Mouse (Mus musculus) CH12F3 (cell line): Measurements from ENCODE around the gene Ccdc60.
"Not testable (repeated sequence)": the region's sequence is repeated elsewhere in the genome, so short reads cannot be mapped to it uniquely, and the experiment has no call there.

Source experiments
- in situ Hi-C: fragments of 300-500 bp; cut with MboI; formaldehyde crosslinking; loops from 2 replicates; pipeline ENCODE4 v1.14.3; 2020; ENCODE audit warnings: low sequenced_read_pairs

The Ccdc60 gene

DNA sequence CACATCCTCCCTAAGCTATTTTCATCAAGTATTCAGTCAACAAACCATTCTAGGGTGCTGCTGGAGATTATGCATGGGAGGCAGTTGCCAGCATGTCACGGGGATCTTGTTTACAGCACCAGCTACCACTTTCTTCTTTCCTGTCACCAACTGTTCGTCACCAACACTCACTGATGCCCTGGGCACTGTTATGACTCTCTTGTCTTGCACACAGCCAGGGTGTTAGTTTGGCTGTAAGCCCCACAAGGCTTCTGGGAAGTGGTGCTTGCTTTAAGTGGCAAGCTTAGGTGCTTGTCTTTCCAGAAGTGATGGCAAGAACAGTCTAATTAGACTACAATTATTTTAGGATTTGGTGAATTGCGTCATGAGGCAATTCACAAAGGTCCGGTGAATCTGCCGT lies 86.1 kb downstream of the Ccdc60 start:
- in situ Hi-C loops = no loop called here

DNA sequence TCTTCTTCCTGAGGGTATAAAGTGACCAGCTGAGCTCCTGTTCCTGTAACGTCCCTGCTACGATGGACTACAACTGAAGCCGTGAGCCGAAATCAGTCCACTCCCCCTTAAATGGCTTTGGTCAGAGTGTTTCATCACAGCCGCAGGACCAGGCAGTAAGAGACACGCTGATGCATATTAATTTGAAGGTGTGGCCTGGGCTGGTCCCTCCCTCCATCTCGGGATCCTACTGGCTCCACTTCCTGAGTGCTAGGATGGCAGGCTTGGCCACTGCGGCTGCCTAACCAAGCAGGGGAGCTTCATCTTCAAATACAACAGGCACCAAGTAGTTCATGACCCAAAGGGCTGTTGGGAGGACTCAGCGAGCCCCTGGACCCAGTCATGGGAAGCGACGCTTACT lies 94.3 kb downstream of the Ccdc60 start:
- in situ Hi-C loops = no loop called here

DNA sequence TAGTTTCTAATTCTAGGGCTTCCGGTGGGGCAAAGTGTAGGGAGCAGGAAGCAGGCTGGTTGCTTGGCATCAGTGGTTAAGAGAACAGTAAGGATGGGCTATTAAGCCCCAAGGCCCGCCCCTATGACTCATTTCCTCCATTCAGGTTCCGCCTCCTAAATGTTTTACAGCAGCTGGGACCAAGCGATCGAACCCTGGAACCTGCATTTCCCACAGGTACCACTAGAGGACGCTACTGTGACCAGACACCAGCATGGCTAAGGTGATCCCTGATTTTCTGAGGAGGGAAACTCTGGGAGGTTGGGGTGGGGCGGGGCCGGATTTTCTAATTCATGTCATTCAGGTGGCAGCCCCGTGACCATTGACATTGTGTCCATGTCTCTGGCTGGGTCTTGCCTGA lies 96.1 kb downstream of the Ccdc60 start:
- in situ Hi-C loops = no loop called here

DNA sequence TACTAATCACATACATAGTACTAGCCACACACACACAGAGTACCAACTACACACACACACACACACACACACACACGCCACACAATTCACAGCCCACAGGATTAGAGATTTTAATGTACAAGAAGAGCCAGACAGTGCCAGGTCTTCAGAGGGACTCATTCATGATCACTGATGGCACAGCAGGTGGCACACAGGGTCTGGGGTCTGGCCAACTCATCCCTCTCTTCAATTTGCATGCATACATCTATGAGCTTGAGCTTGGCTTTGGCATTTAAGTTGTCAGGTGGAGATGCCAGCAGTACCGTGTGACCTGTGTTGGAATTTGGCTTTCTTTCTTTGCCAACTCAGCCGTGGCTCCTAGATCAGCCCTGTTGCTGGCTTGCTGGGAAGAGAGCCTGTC lies 97.2 kb downstream of the Ccdc60 start:
- in situ Hi-C loops = no loop called here

DNA sequence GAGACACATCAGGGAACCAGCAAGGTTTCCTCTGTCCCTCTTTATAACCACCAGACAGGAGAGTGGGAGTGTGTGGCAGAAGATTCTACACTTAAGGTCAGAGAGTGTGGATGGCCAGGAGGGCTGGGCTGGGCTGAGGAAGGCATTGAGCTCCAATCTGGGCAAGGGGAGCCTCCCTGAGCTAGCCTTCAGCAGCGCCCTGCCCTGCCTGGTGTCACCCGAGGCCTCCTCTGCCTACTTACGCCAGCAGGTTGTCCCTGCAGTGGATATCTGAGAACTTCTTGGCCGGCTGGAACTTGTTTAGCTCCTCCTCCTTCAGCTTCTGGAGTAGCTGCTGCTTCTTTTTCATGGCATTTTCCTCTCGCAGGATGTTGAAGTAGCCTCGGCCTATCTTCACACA lies 99.0 kb downstream of the Ccdc60 start:
- in situ Hi-C loops = no loop called here

DNA sequence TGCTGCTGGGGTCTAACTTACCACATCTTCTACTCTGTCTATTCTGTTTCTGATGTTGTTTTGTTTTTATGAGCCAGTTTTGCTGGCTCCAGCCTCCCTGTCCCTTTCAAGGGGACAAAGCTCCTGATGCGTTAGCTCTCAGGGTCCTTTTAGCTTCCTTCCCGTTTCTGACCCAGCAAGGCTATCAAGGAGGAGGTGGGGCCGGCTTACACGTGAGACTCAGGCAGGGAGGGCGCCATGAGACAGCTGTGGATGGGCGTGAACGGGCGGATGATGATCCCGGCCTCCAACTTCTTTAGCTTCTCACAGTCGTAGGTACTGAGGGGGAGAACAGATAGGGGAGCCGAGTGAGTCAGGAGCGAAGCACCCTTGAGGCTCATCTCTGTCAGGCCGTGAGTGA lies 108.2 kb downstream of the Ccdc60 start:
- in situ Hi-C loops = no loop called here

DNA sequence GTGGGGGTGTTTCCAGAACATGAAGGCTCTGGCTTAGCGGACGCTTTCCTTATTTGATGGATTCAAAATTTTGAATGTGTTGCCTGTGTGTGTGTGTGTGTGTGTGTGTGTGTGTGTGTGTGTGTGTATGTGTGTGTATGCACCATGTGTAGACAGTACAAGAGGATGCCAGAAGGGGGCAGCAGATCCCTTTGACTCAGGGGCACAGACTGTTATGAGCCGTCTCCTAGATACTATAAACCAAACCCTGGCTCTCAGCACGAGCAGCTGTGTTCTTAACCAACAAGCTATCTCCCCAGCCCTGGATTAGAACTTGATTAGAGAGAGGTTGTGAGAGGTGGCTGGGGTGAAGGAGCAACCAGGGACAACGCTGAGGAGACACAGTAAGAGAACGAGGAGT lies 117.1 kb downstream of the Ccdc60 start:
- in situ Hi-C loops = no loop called here

DNA sequence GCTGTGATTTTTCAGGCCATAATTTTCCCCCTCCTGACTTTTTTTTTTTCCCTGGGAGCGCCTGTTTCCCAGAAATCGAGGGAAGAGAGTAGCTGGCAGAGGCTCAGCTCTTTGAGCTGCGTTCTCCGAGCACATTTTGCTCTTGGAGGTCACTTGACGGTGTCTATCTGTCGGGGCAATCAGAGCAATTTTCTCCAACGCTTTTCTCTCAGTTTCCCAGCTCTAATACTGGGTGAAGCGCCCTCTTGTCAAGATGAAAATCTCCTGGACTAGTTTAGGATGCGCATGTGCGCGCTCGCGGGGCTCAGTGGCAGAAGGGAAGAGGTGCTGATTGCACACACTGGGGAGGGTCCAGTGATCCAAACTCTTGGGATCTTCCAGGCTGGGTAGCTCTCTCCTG lies 121.8 kb downstream of the Ccdc60 start:
- in situ Hi-C loops = no loop called here

DNA sequence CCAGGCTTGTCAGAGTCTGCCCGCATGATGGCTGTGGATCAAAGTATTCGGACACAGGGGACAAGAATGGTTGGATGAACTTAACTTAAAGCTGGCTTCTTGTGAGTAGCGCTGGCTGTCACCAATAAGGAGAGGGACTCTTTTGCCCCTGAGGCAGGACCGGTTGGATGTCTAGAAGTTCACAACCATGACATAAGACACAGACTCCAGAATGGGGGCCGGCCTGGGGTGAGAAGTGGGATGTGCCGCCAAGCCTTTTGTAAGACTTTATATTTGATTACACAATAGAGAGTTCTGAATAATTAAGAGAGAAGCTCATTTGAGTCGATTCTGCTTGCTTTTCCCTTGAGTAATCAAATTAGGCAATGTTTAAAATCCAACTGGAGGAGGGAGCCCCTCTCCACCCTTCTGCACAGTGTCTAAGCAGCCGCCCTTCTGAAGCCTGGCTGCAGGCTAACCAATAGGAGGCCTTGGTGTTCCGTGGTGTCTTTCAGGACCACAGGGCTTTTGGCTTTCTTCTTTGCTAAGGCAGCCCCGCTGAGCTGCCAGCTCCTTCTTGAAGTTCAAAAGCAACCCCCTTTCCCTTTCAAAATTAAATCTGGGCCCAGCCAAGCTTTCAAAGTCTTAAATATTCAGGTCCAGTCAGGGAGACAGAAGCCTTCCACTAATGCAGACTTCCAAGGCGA lies 123.4 kb downstream of the Ccdc60 start:
- in situ Hi-C loops = no loop called here

DNA sequence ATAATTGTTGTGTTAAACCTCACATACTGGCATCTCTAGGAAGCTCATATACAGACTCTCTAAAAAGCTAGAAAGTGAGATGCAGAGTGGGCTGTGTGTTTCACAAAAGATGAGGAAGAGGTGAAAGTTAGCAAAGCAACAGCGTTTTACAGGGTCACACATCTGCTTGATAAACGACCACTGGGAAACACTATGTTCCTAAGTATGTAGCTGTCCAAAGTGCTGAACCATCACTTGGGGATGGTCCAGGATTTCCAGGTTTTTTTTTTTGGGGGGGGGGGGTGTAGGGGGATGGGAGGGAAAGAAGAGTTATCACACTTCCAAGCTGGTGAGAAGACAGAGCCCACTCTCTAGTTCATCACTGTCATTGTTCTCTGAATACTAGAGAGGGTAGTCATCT lies 134.0 kb downstream of the Ccdc60 start:
- in situ Hi-C loops = no loop called here

DNA sequence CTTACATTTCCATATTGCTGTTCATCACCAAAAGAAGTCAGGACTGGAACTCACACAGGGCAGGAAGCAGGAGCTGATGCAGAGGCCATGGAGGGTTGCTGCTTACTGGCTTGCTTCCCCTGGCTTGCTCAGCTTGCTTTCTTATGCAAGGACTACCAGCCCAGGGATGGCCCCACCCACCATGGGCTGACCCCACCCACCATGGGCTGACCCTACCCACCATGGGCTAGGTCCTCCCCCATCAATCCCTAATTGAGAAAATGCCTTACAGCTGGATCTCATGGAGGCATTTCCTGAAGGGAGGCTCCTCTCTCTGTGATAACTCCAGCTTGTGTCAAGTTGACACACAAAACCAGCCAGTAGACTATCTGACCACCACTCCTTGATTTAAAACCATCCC lies 142.3 kb downstream of the Ccdc60 start:
- in situ Hi-C loops = not testable (repeated sequence)

DNA sequence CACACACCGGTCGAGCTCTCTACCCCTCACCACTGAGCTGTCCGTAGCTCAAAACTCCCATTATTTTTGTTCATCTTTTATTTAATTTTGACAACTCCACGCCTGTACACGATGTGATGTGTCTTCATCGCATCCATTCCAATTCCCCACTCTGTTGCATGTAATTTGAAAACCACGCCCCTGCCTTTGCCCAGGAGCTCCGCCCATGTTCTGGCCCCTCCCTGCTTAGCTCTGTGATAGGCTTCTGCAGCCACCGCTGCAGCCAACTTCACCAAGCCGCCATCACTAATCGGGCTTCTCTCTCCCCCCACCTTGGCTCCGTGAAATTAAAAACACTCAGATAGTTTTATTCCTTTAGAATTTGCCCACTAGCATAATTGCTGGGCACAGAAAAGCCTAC lies 144.1 kb downstream of the Ccdc60 start:
- in situ Hi-C loops = no loop called here

DNA sequence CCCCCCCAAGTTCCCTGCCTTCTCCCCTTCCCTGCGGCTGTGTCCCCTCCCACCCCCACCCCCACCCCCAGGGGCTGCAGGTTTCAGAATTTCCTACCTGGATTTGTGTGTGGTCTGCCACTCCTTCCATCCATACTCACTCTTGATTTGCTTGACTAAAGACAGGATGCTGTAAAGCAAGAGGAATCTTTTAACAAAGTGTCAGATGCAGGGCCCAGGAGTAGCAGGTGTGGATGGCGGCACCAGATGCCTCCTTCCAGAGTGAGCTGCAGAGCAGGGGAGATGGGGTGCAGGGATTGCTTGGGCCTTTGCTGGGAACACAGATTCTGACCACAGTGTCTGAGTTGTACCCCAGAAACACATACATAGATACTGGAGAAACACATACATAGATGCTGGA lies 148.1 kb downstream of the Ccdc60 start:
- in situ Hi-C loops = no loop called here

DNA sequence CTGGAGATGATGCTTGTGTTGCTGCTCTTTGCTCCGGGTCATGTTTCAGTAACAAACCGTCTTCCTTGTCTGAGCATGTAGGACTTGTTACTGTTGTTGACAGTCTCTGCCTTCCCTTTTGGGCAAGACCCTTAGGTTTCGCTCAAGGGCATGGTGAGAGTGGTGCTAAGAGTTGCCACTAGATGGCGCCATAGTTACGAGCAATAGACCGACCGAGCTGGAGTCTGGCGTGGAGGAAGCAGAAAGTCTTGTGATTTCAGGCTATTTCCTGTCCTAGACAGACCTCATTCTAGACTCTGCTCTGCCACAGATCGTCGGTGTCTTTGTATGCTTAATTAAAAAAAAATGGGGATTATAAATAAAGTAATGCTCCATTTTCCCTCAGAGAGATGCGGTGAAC lies 165.4 kb downstream of the Ccdc60 start:
- in situ Hi-C loops = no loop called here

DNA sequence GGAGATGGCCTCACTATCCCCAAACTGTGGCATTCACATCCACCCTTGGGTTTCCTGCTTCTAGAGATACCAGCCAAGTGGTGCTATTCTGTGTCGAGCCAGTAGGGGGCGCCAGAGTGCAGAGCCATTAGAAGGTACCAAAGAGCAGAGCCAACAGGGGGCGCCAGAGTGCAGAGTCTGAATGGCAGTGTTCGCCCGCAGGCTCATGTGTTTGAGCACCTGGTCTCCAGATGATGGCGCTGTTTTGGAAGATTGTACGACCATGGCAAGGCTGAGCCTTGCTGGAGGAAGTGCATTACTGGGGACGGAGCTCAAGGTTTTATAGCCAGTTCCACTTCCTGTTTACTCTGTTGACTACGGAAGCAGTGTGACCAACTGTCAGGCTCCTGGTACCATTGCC lies 172.2 kb downstream of the Ccdc60 start:
- in situ Hi-C loops = no loop called here

DNA sequence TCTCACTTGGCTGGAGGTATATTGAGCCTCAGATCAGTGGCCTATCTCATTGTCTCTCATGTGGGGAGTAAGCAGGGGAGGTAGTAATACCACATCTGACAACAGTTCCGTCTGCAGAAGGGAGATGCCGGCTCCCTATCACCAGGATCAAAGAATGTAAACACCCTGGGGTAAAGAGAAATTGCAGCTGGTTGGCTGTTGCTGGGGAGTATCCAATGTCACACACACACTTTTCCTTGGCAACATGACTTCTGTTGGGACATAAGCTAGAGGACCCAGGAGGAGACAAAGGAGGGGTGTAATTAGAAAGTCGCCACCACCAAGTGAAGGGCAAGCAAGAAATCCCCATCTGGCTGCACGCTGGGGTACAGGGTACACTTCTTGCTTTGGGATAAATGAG lies 172.7 kb downstream of the Ccdc60 start:
- in situ Hi-C loops = no loop called here

DNA sequence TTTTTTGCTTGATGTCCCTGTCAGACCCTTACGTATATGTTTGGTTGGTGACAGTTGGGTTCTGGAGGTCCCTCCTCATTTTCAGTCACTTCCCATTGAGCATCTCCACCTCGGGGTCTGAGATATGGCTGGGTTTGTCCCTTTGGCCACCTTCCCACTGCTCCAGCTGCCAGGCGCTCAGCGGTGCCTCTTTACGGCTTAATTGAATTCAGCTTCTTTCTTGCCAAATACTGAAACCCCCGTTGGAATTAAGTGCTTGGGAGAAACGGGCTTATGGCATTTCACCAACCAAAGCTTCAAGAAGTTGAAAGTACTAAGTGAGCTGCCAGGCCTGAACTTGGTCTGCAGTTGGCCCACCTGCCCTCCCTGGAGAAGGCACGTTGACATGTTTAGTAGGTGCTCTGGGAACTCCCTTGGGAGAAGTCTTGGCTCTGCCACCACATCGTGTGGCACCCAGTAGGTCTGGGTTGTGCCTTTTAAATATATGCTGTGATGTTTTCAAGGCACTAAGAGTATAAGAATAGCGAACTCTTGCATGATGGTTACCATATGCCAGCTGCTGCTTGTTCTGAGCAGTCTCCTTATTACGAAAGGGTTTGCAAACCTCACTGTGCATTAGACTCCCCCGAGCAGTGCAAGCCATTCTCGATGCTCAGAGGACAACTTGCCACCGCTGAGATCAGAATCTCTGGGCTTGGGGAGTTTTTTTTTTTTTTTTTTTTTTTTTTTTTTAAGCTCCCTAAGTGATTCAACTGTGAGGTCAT lies 173.5 kb downstream of the Ccdc60 start:
- in situ Hi-C loops = no loop called here

DNA sequence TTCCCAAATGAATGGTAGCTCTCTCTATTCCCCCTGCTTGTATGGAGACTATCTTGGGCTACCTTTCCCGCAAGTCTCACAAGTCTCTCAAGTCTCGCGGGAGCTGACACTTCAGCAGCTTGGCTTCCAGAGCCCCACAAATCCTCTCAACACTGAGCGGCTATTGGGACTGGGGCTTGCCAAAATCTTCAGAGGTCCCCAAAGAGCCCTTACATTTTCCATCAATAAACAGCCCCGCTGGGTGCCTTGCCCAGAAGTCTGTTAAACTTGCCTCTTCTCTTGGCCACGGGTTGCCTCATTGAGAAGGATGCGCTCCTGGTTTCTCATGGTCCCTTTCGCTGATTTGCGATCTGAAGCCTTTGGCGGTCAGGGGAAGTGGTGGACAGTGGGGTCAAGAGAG lies 180.1 kb downstream of the Ccdc60 start:
- in situ Hi-C loops = no loop called here

DNA sequence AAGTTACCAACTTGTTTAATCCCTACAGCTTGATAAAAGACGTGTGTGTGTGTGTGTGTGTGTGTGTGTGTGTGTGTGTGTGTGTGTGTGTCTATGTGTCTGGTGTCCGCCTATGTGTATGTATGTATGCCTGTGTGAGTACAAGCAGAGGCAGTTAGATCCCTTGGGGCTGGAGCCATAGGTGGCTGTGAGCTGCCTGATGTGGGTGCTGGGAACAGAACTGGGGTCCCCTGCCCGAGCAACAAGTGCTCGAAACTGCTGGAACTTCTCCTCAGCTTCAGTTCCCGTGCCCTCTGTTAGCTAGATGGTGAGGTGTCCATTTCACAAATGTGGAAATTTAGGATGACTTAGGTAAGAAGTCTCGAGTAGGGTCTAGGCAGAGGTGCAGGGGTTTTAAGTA lies 204.6 kb downstream of the Ccdc60 start:
- in situ Hi-C loops = no loop called here

DNA sequence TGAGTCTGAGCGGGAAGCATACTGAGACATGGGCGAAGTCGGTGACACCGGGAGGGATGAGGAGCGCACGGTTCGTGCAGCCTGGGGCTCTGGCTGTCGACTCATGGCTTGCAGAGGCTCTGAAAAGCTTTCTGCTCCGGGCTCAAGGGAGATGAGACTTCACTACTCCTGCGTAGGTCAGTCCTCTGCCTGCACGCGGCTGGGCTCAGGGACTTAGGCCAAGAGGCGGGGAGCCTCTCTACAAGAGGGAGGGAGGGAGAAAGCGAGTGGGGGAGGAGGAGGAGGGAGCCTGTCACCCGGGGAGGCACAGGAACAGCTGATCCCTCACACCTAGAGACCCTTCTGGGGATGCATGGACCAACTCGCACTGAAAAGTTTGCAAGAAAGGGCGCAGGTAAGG lies 205.7 kb downstream of the Ccdc60 start, which contains the start of gene Tmem233:
Gene Tmem233 (minus strand): TSS at position 164 of the 400 bp plus-strand sequence.
- in situ Hi-C loops = no loop called here

DNA sequence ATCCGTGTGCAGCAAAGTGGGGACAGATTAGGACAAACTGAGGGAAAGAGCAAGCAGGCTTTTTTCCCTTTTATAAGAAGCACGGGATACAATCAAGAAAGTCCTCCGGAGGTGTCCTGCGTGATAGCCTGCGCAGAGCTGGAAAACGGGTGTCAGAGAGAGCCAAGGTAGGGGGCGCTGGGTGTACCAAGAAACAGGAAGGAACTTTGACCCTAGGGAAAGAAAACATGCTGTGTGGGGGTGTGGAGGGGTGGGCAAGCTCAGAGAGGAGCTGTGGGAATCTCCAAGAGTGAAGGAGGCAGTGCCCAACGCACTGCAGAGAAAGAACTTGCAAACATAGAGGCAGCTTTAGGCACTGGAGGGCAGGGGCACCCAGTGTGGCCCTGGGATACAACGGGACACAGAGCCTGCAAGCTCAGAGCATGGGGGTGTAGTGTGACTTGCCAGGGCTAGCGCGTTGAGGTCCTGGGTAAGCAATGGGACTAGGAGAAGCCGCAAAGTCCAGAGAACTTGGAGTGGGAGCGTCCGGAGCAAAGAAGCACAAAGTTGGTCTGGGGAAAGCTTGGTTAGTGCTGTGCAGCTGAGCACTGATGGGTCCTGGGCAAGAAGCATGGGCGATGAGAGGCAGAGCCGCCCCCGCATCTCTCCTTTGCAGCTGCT lies 206.4 kb downstream of the Ccdc60 start:
- in situ Hi-C loops = no loop called here

DNA sequence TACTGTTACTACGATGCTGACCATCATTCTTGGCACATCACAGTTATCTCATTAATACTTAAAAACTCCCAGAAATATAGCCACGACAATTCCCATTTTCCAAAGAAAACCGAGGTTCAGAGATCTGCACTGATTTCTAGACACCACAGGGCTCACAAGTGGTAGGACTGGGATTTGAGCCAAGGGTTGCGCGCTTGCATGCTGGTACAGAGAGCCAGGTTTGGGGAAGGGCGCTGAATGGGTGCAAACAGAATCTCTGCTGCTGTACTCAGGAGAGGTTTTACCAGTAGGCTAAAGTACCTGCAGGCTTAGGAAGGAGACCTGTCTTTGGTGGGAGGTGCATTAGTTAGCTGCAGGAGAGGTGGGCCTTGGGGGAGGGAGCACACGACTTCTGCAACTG lies 207.2 kb downstream of the Ccdc60 start:
- in situ Hi-C loops = no loop called here
